In the genomic region with DNA sequence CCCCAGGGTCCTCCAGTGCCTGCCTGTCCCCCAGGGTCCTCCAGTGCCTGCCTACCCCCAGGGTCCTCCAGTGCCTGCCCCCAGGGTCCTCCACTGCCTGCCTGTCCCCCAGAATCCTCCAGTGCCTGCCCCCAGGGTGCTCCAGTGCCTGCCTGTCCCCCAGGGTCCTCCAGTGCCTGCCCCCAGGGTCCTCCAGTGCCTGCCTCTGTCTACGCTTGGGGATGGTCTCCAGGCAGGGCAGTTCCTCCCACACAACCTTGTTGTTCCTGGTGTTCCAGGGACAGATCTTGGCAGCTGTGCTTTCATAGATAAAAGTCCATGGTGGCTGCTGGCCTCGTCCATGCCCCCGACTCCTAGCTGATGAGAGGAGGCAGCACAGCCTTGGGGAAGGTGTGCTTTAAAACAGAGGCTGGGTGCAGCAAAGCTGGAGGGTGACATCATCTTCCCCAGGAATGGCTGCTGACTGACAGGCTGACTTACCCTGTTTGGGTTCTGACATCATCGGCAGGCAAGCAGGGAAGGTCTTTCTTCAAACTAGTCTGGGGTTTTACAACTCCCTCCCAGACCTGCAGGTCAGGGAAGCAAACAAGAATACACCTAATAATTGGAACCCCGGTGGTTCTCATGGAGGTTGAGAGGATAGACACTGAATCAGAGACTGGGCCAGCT, we compare ENCODE assay signal across 10 mouse cellular contexts. TPM values are rescaled to one million over a fixed set of nuclear protein-coding genes. Genes with fewer than 3 reads are reported as not detected.
DNase-seq lines count a peak whose midpoint lies in the region; ATAC-seq and TF ChIP-seq lines count a peak whose summit lies in the region.
"Had no signal": no experiment of that assay in that cellular context is flagged by ENCODE, and none has a peak within 500 bp of the region (broad histone marks: within the 10 kb centered on the region; RNA-seq: fewer than 3 reads in every experiment).

No protein-coding gene starts in this region.

- no peak for TF ChIP-seq POLR2A in cortical plate, adult 2 months (IDR thresholded peaks at IDR 0.05; ENCODE audit: extremely low read depth, insufficient read depth, low read length)

- H3K27ac ChIP-seq in heart, embryonic 14.5 days (replicated peaks in 1 of 2; ENCODE audit: control insufficient read depth in 1 of 2, insufficient read depth in 1 of 2, low read depth in 2 of 2, low read length in 2 of 2), result peak overlapping the region; percentile 31 to 45
- H3K27ac ChIP-seq in cortical plate, adult 2 months (ENCODE audit: insufficient read depth, low read length), result peak overlapping the region; percentile 29
- peak overlapping the region; percentile 84 for H3K27ac ChIP-seq in hindbrain, embryonic 13.5 days
- peak overlapping the region; percentile 65 for H3K27ac ChIP-seq in midbrain, postnatal 0 days (ENCODE audit: low read depth, low read length)
- no peak overlapping the region for H3K27ac ChIP-seq in intestine, postnatal 0 days (ENCODE audit: low read depth, low read length)

- intact Hi-C loops in left cerebral cortex, postnatal 25 days (cut with DNase I), result no loop called here

- no peak for ATAC-seq in heart, embryonic 14.5 days (ENCODE audit: insufficient number of reproducible peaks, insufficient read depth, low FRiP score, low read depth)
- ATAC-seq in hindbrain, embryonic 13.5 days (ENCODE audit: low FRiP score), result no peak
- ATAC-seq in midbrain, postnatal 0 days (ENCODE audit: low FRiP score), result no peak
- no peak for ATAC-seq in intestine, postnatal 0 days

- H3K36me3 ChIP-seq in heart, embryonic 14.5 days (ENCODE audit: control insufficient read depth, insufficient read depth, low read length), result no peaks in the 10 kb centered on the region
- H3K36me3 ChIP-seq in hindbrain, embryonic 13.5 days, result no peaks in the 10 kb centered on the region
- no peaks in the 10 kb centered on the region for H3K36me3 ChIP-seq in midbrain, postnatal 0 days (ENCODE audit: insufficient read depth, low read length)
- H3K36me3 ChIP-seq in intestine, postnatal 0 days (ENCODE audit: control insufficient read depth, insufficient read depth), result no peaks in the 10 kb centered on the region

- WGBS in heart, embryonic 14.5 days, result 20% methylated on average over 5 of the region's 5 CpGs
- WGBS in hindbrain, embryonic 13.5 days, result 31% methylated on average over 5 of the region's 5 CpGs
- 51% methylated on average over 5 of the region's 5 CpGs for WGBS in midbrain, postnatal 0 days
- 30% methylated on average over 5 of the region's 5 CpGs for WGBS in intestine, postnatal 0 days

- peak overlapping the region; percentile 52 for H3K9ac ChIP-seq in heart, embryonic 14.5 days (ENCODE audit: low read length)
- H3K9ac ChIP-seq in hindbrain, embryonic 13.5 days, result 0 out of 2 replicates have a peak overlapping the region, but pooled peaks have one; percentile 1
- no peak overlapping the region for H3K9ac ChIP-seq in midbrain, postnatal 0 days (replicated peaks; ENCODE audit: low read length, poor library complexity, severe bottlenecking)
- no peak overlapping the region for H3K9ac ChIP-seq in intestine, postnatal 0 days (ENCODE audit: low read depth, low read length)

- H3K27me3 ChIP-seq in heart, embryonic 14.5 days (ENCODE audit: control insufficient read depth, insufficient read depth, low read length), result no peaks in the 10 kb centered on the region
- no peaks in the 10 kb centered on the region for H3K27me3 ChIP-seq in hindbrain, embryonic 13.5 days
- no peaks in the 10 kb centered on the region for H3K27me3 ChIP-seq in midbrain, postnatal 0 days (ENCODE audit: insufficient read depth, low read length)
- peaks cover 10% of the 10 kb centered on the region for H3K27me3 ChIP-seq in intestine, postnatal 0 days (replicated peaks; ENCODE audit: control insufficient read depth, insufficient read depth, low read length)

- peaks cover 37 to 39% of the 10 kb centered on the region in 2 experiments for H3K4me1 ChIP-seq in heart, embryonic 14.5 days (ENCODE audit: control insufficient read depth in 2 of 2, insufficient read depth in 2 of 2, low read length in 2 of 2)
- H3K4me1 ChIP-seq in cortical plate, adult 2 months (ENCODE audit: control insufficient read depth, insufficient read depth, low read length), result peaks cover 11% of the 10 kb centered on the region
- peaks cover 76% of the 10 kb centered on the region for H3K4me1 ChIP-seq in hindbrain, embryonic 13.5 days (replicated peaks)
- peaks cover 17% of the 10 kb centered on the region for H3K4me1 ChIP-seq in midbrain, postnatal 0 days (ENCODE audit: insufficient read depth, low read length)
- H3K4me1 ChIP-seq in intestine, postnatal 0 days (replicated peaks; ENCODE audit: control insufficient read depth, insufficient read depth, low read length), result no peaks in the 10 kb centered on the region

- no peak for DNase-seq in heart, adult 9 months (ENCODE audit: low spot score in 2 of 2)
- DNase-seq in midbrain, postnatal 0 days (ENCODE audit: low spot score), result no peak
- DNase-seq in cerebellum, adult 9-11 months, result no peak
- no peak for DNase-seq in left cerebral cortex, postnatal 25 days (ENCODE audit: low spot score in 2 of 2)
- DNase-seq: gastrocnemius, postnatal 25 days; kidney, adult 8-10 months had no signal

- no peaks in the 10 kb centered on the region for H3K9me3 ChIP-seq in heart, embryonic 14.5 days (ENCODE audit: control insufficient read depth, low read length)
- no peaks in the 10 kb centered on the region for H3K9me3 ChIP-seq in hindbrain, embryonic 13.5 days
- H3K9me3 ChIP-seq in midbrain, postnatal 0 days (ENCODE audit: low read length), result no peaks in the 10 kb centered on the region
- H3K9me3 ChIP-seq in intestine, postnatal 0 days (ENCODE audit: control insufficient read depth), result no peaks in the 10 kb centered on the region

- no peak overlapping the region for H3K4me3 ChIP-seq in heart, embryonic 14.5 days (ENCODE audit: control insufficient read depth in 1 of 2, insufficient read depth in 1 of 2, low read depth in 1 of 2, low read length in 2 of 2)
- no peak overlapping the region for H3K4me3 ChIP-seq in cortical plate, adult 2 months (ENCODE audit: insufficient read depth, low read length)
- no peak overlapping the region for H3K4me3 ChIP-seq in hindbrain, embryonic 13.5 days
- H3K4me3 ChIP-seq in midbrain, postnatal 0 days (ENCODE audit: low read depth, low read length), result no peak overlapping the region
- H3K4me3 ChIP-seq in intestine, postnatal 0 days (ENCODE audit: low read depth, low read length), result no peak overlapping the region

- no peak overlapping the region for H3K4me2 ChIP-seq in heart, embryonic 14.5 days (ENCODE audit: low read length)
- no peak overlapping the region for H3K4me2 ChIP-seq in hindbrain, embryonic 13.5 days
- H3K4me2 ChIP-seq in midbrain, postnatal 0 days (ENCODE audit: low read depth, low read length, poor library complexity, severe bottlenecking), result no peak overlapping the region
- H3K4me2 ChIP-seq in intestine, postnatal 0 days (replicated peaks; ENCODE audit: low read depth), result no peak overlapping the region

- TF ChIP-seq CTCF in cortical plate, adult 2 months (IDR thresholded peaks at IDR 0.05; ENCODE audit: extremely low read depth, insufficient read depth, low read length), result no peak
- no peak for TF ChIP-seq CTCF in midbrain, postnatal 0 days (IDR thresholded peaks at IDR 0.05)
- no peak for TF ChIP-seq CTCF in intestine, postnatal 0 days (IDR thresholded peaks at IDR 0.05; ENCODE audit: low read depth)

RNA-seq across cellular contexts. Expression of gene Sox8, which starts 9.8 kb away (rescaled TPM):
- polyA plus RNA-seq in heart, embryonic 14.5 days (2014; fragmentation: Nextera tagmentation; extraction: Ambion mirVana), result 0.44 and 0.70 TPM in 2 replicates
- polyA plus RNA-seq in cortical plate, adult 2 months (2012; rRNA removed), result 42.5 and 51.6 TPM in 2 replicates
- polyA plus RNA-seq in hindbrain, embryonic 13.5 days (2015; fragmentation: Nextera tagmentation; extraction: Ambion mirVana), result 11.1 and 11.8 TPM in 2 replicates
- 21.5 and 31.0 TPM in 2 replicates for total RNA-seq in midbrain, postnatal 0 days (2014; rRNA removed)
- polyA plus RNA-seq in midbrain, postnatal 0 days (2015; fragmentation: Nextera tagmentation; extraction: Ambion mirVana), result 16.3 and 19.9 TPM in 2 replicates
- total RNA-seq in left cerebral cortex, postnatal 25 days (2021), result 10 to 100 TPM; 52.1 to 55.3 TPM
- 1.7 and 2.5 TPM in 2 replicates for polyA plus RNA-seq in intestine, postnatal 0 days (2015; fragmentation: Nextera tagmentation; extraction: Ambion mirVana)

RNA-seq across cellular contexts. Expression of gene Lmf1, which starts 18.2 kb away (rescaled TPM):
- 36.3 and 37.8 TPM in 2 replicates for polyA plus RNA-seq in heart, embryonic 14.5 days (2014; fragmentation: Nextera tagmentation; extraction: Ambion mirVana)
- polyA plus RNA-seq in cortical plate, adult 2 months (2012; rRNA removed), result 17.2 and 17.9 TPM in 2 replicates
- 22.6 and 24.0 TPM in 2 replicates for polyA plus RNA-seq in hindbrain, embryonic 13.5 days (2015; fragmentation: Nextera tagmentation; extraction: Ambion mirVana)
- 27.3 and 27.6 TPM in 2 replicates for total RNA-seq in midbrain, postnatal 0 days (2014; rRNA removed)
- polyA plus RNA-seq in midbrain, postnatal 0 days (2015; fragmentation: Nextera tagmentation; extraction: Ambion mirVana), result 19.8 and 23.0 TPM in 2 replicates
- total RNA-seq in left cerebral cortex, postnatal 25 days (2021), result 10 to 100 TPM; 20.4 to 23.7 TPM
- 16.1 and 16.5 TPM in 2 replicates for polyA plus RNA-seq in intestine, postnatal 0 days (2015; fragmentation: Nextera tagmentation; extraction: Ambion mirVana)

Comparison
In these comparisons a context has a peak if more than half of its experiments do, and no peak if none do; other contexts are left out.
1. H3K9ac ChIP-seq: peak in heart, embryonic 14.5 days (single experiment) and hindbrain, embryonic 13.5 days (single experiment); none in midbrain, postnatal 0 days (single experiment) and intestine, postnatal 0 days (single experiment).